Mouse (Mus musculus) C2C12 (cell line): ENCODE data around the gene Otud7a.

ENCODE experiments used
- CEBPB ChIP-seq: IDR thresholded peaks from one replicate; pipeline ENCODE4 v1.6.1; 2011; ENCODE audit warnings: low read depth, mild to moderate bottlenecking, control low read depth, moderate library complexity
- CTCF ChIP-seq: IDR thresholded peaks from one replicate; pipeline ENCODE4 v1.5.1; 2011; ENCODE audit not compliant: control insufficient read depth, insufficient read depth, insufficient read length
- MAX ChIP-seq: IDR thresholded peaks from one replicate; pipeline ENCODE4 v1.6.1; 2011; ENCODE audit warnings: mild to moderate bottlenecking, control low read depth
- USF1 ChIP-seq: IDR thresholded peaks from one replicate; pipeline ENCODE4 v1.6.1; 2011; ENCODE audit warnings: low read depth, mild to moderate bottlenecking, control low read depth, moderate library complexity

- TF ChIP-seq MAX (no peak), CTCF (no peak), USF1 (no peak), CEBPB (no peak)
Measured at GRCm38 (mm10) chr7:63516141-63516895, 71.8 kb downstream of the Otud7a start.
